Mouse (Mus musculus): ENCODE data around the gene Serpinc1.

- no peak for TF ChIP-seq CTCF (IDR thresholded peaks at IDR 0.05; ENCODE audit: insufficient read depth, low read depth, low read length)
- TF ChIP-seq POLR2A (IDR thresholded peaks at IDR 0.05; ENCODE audit: insufficient read depth, low read depth, low read length): no peak
Measured at GRCm38 (mm10) chr1:161035786-161036404, 57.5 kb downstream of the Serpinc1 start.
